Mouse (Mus musculus): ENCODE measurements at regions not wholly inside any gene's neighbourhood (a gene's known extent, or its start where the extent isn't known, plus 50 kb on each side); places are given as distances from the start of the nearest gene placed in this dataset.

DNA sequence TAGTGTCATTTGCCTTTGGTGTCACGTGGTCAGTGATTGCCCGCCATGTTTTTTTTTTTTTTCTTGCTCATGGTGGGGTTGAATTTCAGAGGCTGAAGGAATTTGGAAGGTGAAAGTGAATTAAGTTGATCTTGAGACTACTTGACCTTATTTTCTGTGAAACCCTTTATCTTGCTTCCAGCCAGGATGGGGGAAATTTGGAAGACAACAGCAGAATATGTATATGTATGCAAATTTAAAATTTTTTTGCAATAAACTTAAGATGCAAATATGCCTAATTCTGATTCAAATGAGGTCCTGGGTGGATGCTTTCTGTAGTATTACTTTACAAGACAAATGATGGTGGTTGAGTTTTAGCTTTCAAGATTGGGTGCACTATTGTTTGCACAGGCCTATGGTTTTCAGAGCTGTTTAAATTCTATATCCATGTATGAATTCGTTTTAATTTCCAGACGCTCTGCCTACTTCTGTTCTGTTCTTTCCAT, 315.6 kb downstream of the Bckdhb start:
- no peak for ATAC-seq (ENCODE audit: low FRiP score, low TSS enrichment)

DNA sequence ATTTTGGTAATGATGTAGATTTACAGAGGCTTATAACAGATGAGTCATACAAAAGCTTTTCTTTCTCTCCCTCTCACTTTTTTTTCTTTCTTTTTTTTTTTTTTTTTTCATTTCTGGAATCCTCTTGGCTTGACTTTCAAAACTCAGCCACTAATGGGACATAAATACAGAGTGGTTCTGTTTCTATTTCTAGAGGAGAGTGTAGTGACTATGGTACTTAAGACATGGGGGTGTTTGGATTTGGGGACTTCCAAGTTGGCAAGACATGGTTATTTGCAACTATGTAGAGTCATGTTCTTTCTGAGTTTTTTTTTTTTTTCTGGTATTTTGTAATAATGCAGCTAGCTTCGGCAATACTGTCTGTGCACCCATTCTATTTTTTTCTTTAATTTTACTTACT, 324.8 kb downstream of the Bckdhb start:
- H3K9ac ChIP-seq (replicated peaks; ENCODE audit: low read length): no peak overlapping the region
- peaks cover 7% of the 10 kb centered on the region for H3K4me1 ChIP-seq (ENCODE audit: control insufficient read depth, insufficient read depth, low read length)
- H3K27ac ChIP-seq (replicated peaks; ENCODE audit: low read depth, low read length): no peak overlapping the region
- no peaks in the 10 kb centered on the region for H3K36me3 ChIP-seq (ENCODE audit: control insufficient read depth, insufficient read depth, low read length)
- ATAC-seq (ENCODE audit: low FRiP score, low TSS enrichment) (no peak), DNase-seq (no peak)
- H3K9me3 ChIP-seq (ENCODE audit: control insufficient read depth, low read length): no peaks in the 10 kb centered on the region
- H3K4me3 ChIP-seq (replicated peaks; ENCODE audit: low read depth, low read length): no peak overlapping the region
- 97% methylated on average over 1 of the region's 1 CpGs for WGBS
- no peaks in the 10 kb centered on the region for H3K27me3 ChIP-seq (ENCODE audit: control insufficient read depth, insufficient read depth, low read length)
- no peak overlapping the region for H3K4me2 ChIP-seq (ENCODE audit: low read length)

More for the DNA sequence above, 315.6 kb downstream of the Bckdhb start:
- Histone ChIP-seq H3K9ac (replicated peaks; ENCODE audit: low read length) (no peak overlapping the region), H3K36me3 (ENCODE audit: control insufficient read depth, insufficient read depth, low read length) (no peaks in the 10 kb centered on the region), H3K4me1 (ENCODE audit: control insufficient read depth, insufficient read depth, low read length) (no peaks in the 10 kb centered on the region), H3K4me2 (ENCODE audit: low read length) (no peak overlapping the region), H3K27me3 (ENCODE audit: control insufficient read depth, insufficient read depth, low read length) (no peaks in the 10 kb centered on the region), H3K4me3 (replicated peaks; ENCODE audit: low read depth, low read length) (no peak overlapping the region), H3K9me3 (ENCODE audit: control insufficient read depth, low read length) (no peaks in the 10 kb centered on the region), H3K27ac (replicated peaks; ENCODE audit: low read depth, low read length) (no peak overlapping the region)
- no peak for DNase-seq
- WGBS: 70% methylated on average over 4 of the region's 4 CpGs

DNA sequence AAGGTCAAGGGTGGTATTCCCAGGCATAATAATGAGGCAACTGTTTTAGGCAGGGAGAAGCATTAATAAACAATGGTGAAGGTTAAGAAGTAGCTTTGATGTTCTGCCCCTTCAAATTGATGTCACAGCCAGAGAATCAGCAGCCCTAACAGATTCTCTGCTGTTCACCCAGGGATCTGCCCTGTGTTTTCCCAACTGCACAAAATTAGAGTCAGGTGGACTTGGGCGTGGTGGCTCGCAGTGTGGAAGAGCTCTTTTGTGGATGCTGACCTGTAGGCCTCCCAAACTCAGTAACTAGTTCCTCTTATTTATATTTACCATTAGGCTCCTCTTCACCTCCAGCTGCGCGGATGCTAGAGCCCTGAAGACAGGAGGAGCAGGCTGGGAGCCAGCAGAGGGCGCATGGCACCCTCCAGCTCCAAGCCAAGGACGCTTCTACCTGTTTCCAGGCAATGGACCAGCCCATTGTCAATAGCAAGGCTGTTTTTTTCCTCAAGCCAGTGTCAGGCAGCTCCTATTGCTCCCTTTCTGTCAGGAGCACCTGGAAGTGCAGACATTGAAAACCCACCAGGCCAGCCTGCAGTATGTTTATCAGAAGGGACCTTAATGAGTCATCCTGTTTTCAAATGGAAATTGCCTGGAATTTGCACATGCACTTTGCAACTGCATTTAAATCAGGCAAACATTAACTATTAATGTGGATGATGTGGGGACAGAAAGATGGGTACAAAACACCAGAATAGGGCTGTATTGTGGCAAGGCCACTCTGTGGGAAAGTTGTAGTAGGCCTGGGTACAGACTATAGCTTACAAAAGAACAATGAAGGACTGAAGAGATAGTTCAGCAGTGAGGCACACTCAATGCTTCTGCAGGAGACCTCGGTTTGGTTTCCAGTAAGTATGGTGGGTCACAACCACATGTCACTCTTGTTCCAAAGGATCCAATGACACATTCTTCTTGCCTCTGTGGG, 328.4 kb downstream of the Bckdhb start:
- H3K9ac ChIP-seq (replicated peaks; ENCODE audit: low read length): no peak overlapping the region
- no peaks in the 10 kb centered on the region for H3K9me3 ChIP-seq (ENCODE audit: control insufficient read depth, low read length)
- DNase-seq (peak; percentile 88), ATAC-seq (ENCODE audit: low FRiP score, low TSS enrichment) (peak; percentile 81; the same call in 1 of the 2 replicates)
- 20% methylated on average over 7 of the region's 7 CpGs for WGBS
- H3K4me2 ChIP-seq (ENCODE audit: low read length): no peak overlapping the region
- H3K4me1 ChIP-seq (ENCODE audit: control insufficient read depth, insufficient read depth, low read length): peaks cover 7% of the 10 kb centered on the region
- no peaks in the 10 kb centered on the region for H3K27me3 ChIP-seq (ENCODE audit: control insufficient read depth, insufficient read depth, low read length)
- H3K36me3 ChIP-seq (ENCODE audit: control insufficient read depth, insufficient read depth, low read length): no peaks in the 10 kb centered on the region
- no peak overlapping the region for H3K27ac ChIP-seq (replicated peaks; ENCODE audit: low read depth, low read length)
- no peak overlapping the region for H3K4me3 ChIP-seq (replicated peaks; ENCODE audit: low read depth, low read length)

DNA sequence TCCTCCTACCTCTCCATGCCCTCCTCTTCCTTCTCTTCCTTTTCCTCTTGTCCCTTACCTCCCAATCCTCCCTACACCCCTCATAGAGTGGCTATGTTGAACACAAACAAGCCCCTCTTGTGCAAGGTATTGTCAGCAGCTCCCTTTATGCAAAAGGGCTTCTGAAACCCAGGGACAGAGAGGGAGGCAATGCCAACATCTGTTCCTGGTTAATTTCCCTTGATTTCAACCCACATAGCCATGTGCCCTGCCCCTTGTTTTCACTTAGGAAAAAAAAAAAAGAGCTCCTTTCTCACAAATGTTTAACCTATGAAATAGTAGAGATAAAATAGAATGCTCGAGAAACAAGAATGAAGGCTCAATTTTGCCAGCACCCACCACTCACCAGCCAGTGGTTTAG, 333.5 kb downstream of the Bckdhb start:
- no peaks in the 10 kb centered on the region for H3K9me3 ChIP-seq (ENCODE audit: control insufficient read depth, low read length)
- WGBS: 94% methylated on average over 1 of the region's 1 CpGs
- H3K27ac ChIP-seq (replicated peaks; ENCODE audit: low read depth, low read length): no peak overlapping the region
- DNase-seq (no peak), ATAC-seq (ENCODE audit: low FRiP score, low TSS enrichment) (no peak)
- H3K4me2 ChIP-seq (ENCODE audit: low read length): no peak overlapping the region
- no peak overlapping the region for H3K4me3 ChIP-seq (replicated peaks; ENCODE audit: low read depth, low read length)
- no peaks in the 10 kb centered on the region for H3K36me3 ChIP-seq (ENCODE audit: control insufficient read depth, insufficient read depth, low read length)
- peaks cover 2% of the 10 kb centered on the region for H3K4me1 ChIP-seq (ENCODE audit: control insufficient read depth, insufficient read depth, low read length)
- no peaks in the 10 kb centered on the region for H3K27me3 ChIP-seq (ENCODE audit: control insufficient read depth, insufficient read depth, low read length)
- H3K9ac ChIP-seq (replicated peaks; ENCODE audit: low read length): no peak overlapping the region

DNA sequence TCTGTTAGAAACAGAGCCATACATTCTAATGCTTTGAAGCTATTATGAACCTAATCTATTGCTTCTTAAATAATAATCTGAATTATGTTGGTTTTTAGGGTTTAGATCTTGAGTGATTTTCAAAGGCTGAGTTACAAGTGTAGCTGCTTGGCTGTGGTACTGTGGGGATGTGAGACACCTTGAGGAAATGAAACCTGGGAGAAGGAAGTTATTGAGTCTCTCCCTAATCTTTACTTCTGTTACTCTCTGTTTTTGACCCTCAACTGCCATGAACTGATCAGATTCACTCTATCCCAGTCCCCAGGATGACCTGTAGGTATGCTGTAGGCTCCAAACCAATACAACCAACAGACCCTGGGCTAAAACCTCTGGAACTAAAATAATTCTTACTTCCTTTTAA, 334.8 kb downstream of the Bckdhb start:
- no peaks in the 10 kb centered on the region for H3K4me1 ChIP-seq (ENCODE audit: control insufficient read depth, insufficient read depth, low read length)
- ATAC-seq (ENCODE audit: low FRiP score, low TSS enrichment) (no peak), DNase-seq (no peak)
- no peak overlapping the region for H3K4me2 ChIP-seq (ENCODE audit: low read length)
- no peak overlapping the region for H3K9ac ChIP-seq (replicated peaks; ENCODE audit: low read length)
- no peaks in the 10 kb centered on the region for H3K9me3 ChIP-seq (ENCODE audit: control insufficient read depth, low read length)
- no peaks in the 10 kb centered on the region for H3K27me3 ChIP-seq (ENCODE audit: control insufficient read depth, insufficient read depth, low read length)
- H3K36me3 ChIP-seq (ENCODE audit: control insufficient read depth, insufficient read depth, low read length): no peaks in the 10 kb centered on the region
- H3K4me3 ChIP-seq (replicated peaks; ENCODE audit: low read depth, low read length): no peak overlapping the region
- no peak overlapping the region for H3K27ac ChIP-seq (replicated peaks; ENCODE audit: low read depth, low read length)

DNA sequence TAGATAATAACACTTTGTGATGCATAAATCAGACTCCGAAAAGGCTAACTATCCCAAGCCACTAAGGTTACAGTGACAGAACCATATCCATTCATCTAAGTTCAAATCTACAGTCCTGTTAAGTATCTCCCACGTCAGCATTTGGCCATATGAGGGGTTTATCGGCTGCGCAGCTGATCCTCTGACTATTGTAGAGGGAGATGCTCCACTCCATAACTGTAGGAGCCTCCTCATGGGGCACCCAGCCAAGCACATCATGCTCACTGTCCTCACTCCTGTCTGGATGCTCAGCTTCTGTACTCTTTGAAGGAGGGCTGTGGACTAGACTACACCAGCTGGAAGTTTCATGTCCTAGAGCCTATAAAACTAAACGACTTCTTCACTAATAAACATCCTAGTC, 337.2 kb downstream of the Bckdhb start:
- no peak overlapping the region for H3K4me3 ChIP-seq (replicated peaks; ENCODE audit: low read depth, low read length)
- H3K9ac ChIP-seq (replicated peaks; ENCODE audit: low read length): no peak overlapping the region
- H3K4me1 ChIP-seq (ENCODE audit: control insufficient read depth, insufficient read depth, low read length): no peaks in the 10 kb centered on the region
- H3K36me3 ChIP-seq (ENCODE audit: control insufficient read depth, insufficient read depth, low read length): no peaks in the 10 kb centered on the region
- DNase-seq: no peak
- H3K4me2 ChIP-seq (ENCODE audit: low read length): no peak overlapping the region
- 87% methylated on average over 5 of the region's 5 CpGs for WGBS
- H3K27me3 ChIP-seq (ENCODE audit: control insufficient read depth, insufficient read depth, low read length): no peaks in the 10 kb centered on the region
- H3K27ac ChIP-seq (replicated peaks; ENCODE audit: low read depth, low read length): no peak overlapping the region
- no peak for ATAC-seq (ENCODE audit: low FRiP score, low TSS enrichment)
- no peaks in the 10 kb centered on the region for H3K9me3 ChIP-seq (ENCODE audit: control insufficient read depth, low read length)

DNA sequence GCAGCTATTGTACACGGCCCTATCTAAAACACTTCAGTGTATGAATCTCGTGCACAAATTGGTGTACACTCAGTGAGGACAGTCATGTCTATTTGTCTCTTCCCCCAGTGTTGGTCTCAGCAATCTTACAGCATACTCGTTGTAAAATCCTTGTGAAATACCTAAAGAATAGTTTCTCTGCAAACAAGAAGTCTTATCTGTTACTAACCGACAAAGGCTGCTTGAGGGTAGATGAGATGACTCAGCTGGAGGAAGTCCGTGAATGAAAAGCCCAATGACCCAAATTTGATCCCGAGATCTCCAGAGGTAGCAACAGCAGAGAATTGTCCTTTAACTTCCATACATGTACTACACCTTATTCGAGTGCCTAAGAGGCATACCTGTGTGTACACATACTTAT, 342.0 kb downstream of the Bckdhb start:
- H3K36me3 ChIP-seq (ENCODE audit: control insufficient read depth, insufficient read depth, low read length): no peaks in the 10 kb centered on the region
- ATAC-seq (ENCODE audit: low FRiP score, low TSS enrichment): no peak
- H3K9me3 ChIP-seq (ENCODE audit: control insufficient read depth, low read length): no peaks in the 10 kb centered on the region
- no peak overlapping the region for H3K27ac ChIP-seq (replicated peaks; ENCODE audit: low read depth, low read length)
- WGBS: 84% methylated on average over 7 of the region's 7 CpGs
- H3K4me1 ChIP-seq (ENCODE audit: control insufficient read depth, insufficient read depth, low read length): no peaks in the 10 kb centered on the region
- H3K9ac ChIP-seq (replicated peaks; ENCODE audit: low read length): no peak overlapping the region
- H3K27me3 ChIP-seq (ENCODE audit: control insufficient read depth, insufficient read depth, low read length): no peaks in the 10 kb centered on the region
- DNase-seq: no peak
- H3K4me3 ChIP-seq (replicated peaks; ENCODE audit: low read depth, low read length): no peak overlapping the region
- no peak overlapping the region for H3K4me2 ChIP-seq (ENCODE audit: low read length)

DNA sequence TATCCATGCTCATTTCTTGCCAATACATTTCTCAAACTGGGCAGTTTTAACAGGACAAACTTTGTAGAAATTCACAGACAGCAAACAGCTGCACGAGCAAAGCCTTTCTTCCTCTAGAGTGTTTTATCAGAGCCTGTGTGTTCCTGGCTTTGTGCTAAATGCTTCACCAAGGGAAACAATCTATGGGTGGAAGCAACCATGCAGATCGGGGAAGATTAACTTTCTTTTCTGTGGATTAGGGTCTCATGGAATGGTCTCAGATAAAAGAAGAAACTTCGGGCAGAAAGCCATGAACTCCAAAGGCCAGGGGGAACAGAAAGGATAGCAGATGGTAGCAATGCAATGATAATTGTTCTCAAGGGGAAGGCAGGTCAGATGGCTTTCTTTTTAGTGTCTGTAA, 349.7 kb downstream of the Bckdhb start:
- H3K4me1 ChIP-seq (ENCODE audit: control insufficient read depth, insufficient read depth, low read length): no peaks in the 10 kb centered on the region
- H3K9ac ChIP-seq (replicated peaks; ENCODE audit: low read length): no peak overlapping the region
- no peak overlapping the region for H3K4me3 ChIP-seq (replicated peaks; ENCODE audit: low read depth, low read length)
- no peaks in the 10 kb centered on the region for H3K36me3 ChIP-seq (ENCODE audit: control insufficient read depth, insufficient read depth, low read length)
- H3K4me2 ChIP-seq (ENCODE audit: low read length): no peak overlapping the region
- DNase-seq: no peak
- no peak overlapping the region for H3K27ac ChIP-seq (replicated peaks; ENCODE audit: low read depth, low read length)
- no peaks in the 10 kb centered on the region for H3K27me3 ChIP-seq (ENCODE audit: control insufficient read depth, insufficient read depth, low read length)
- H3K9me3 ChIP-seq (ENCODE audit: control insufficient read depth, low read length): no peaks in the 10 kb centered on the region
- no peak for ATAC-seq (ENCODE audit: low FRiP score, low TSS enrichment)
- 16% methylated on average over 3 of the region's 3 CpGs for WGBS

DNA sequence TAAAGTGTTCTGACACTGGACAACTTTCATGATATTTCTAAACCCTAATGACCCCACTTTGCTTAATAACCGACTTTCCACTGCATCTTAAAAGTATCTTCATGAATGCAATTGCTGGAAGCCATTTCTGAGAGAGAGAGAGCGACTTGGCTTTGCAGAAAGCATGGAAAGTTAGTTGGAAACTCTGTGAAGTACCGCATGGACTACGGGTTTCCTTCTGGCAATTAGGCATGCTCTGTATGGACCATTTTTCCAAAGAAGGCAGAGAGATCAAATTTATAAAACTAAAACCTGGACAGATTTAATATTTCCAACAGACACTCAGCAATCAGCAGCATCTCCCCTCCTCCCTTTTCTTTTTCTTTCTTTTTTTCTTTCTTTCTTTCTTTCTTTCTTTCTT, 353.4 kb downstream of the Bckdhb start:
- WGBS: 48% methylated on average over 4 of the region's 4 CpGs
- ATAC-seq (ENCODE audit: low FRiP score, low TSS enrichment): no peak
- DNase-seq: no peak
- no peak overlapping the region for H3K27ac ChIP-seq (replicated peaks; ENCODE audit: low read depth, low read length)
- no peaks in the 10 kb centered on the region for H3K9me3 ChIP-seq (ENCODE audit: control insufficient read depth, low read length)
- H3K4me3 ChIP-seq (replicated peaks; ENCODE audit: low read depth, low read length): no peak overlapping the region
- no peaks in the 10 kb centered on the region for H3K4me1 ChIP-seq (ENCODE audit: control insufficient read depth, insufficient read depth, low read length)
- no peak overlapping the region for H3K9ac ChIP-seq (replicated peaks; ENCODE audit: low read length)
- no peaks in the 10 kb centered on the region for H3K27me3 ChIP-seq (ENCODE audit: control insufficient read depth, insufficient read depth, low read length)
- H3K36me3 ChIP-seq (ENCODE audit: control insufficient read depth, insufficient read depth, low read length): no peaks in the 10 kb centered on the region
- no peak overlapping the region for H3K4me2 ChIP-seq (ENCODE audit: low read length)

Data from midbrain, embryonic 14.5 days (tissue).